Mouse (Mus musculus) cerebellum, adult (tissue): Measurements from ENCODE around the gene S1pr4.

Source experiments
- ATAC-seq: cut with Nextera tagmentation; 2 replicates; pipeline ENCODE4 v1.9.2; 2017; ENCODE audit warnings: mild to moderate bottlenecking, moderate library complexity, mixed read lengths; ENCODE audit not compliant: insufficient number of reproducible peaks, low FRiP score, low TSS enrichment

Gene S1pr4

DNA sequence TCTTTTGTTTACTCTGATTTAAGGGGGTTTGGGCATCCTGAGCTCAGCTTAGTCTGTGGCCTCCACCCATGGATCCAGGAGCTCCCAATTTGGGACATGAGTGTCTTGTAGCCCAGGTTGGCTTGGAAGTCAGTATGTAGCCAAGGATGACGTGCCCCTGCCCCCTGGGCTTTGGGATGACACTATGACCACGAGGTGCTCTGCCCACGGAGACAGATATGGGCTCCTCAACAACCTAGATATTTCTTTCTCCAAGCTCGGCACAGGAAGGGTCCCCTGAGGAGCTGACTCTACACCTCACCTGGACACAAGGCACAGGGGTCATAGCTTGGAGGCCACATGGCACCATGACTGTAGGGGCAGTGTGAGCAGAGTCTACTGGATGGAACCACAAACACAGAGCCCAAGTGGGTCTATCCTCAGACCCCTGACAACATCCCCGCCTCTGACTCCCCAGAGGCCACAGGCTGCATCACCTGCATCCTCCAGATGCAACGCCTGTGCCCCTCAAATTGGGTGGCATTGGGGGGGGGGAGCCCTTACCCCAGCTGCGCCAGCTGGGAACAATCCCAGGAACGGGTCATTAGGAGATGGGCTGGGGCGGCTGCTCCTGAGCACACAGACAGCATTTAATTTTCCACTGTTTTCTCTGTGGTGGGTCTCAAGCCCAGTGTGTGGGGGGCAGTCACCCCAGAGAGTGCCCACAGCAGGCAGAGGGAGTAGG is 49.1 kb downstream of the S1pr4 start:
- no peak for ATAC-seq

DNA sequence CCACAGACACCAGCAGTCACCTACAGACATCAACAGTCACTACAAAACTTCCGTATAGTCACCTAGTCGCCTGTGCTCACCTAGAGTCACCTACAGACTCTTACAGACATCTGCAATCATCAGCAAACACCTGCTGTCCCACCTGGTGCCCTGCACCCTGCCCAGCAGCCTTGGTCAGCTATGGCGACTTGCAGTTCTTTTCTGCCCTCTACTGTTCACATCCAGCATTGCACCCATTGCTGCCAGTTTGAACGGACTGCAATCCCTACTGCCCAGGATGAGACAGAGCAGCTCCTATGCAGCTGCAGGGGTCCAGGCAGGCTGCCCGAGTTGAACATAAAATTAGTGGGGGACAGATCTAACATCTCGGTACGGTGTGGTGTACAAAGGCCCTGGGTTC is 49.8 kb downstream of the S1pr4 start:
- ATAC-seq: peak; percentile 80; the same call in 1 of the 2 replicates
